Mouse (Mus musculus) embryonic facial prominence, embryonic 13.5 days (tissue): ENCODE measurements at regions not wholly inside any gene's neighbourhood (a gene's known extent, or its start where the extent isn't known, plus 50 kb on each side); places are given as distances from the start of the nearest gene placed in this dataset.
A peak's percentile ranks its signal among the peaks of the same experiment; 100 is the strongest.

Experiments used
- ATAC-seq: fragments of 200-750 bp; cut with Nextera tagmentation; 2 replicates; pipeline ENCODE4 v1.8.0; 2017; ENCODE audit warnings: low read depth; ENCODE audit not compliant: insufficient number of reproducible peaks, insufficient read depth, low FRiP score, low TSS enrichment
- H3K27ac ChIP-seq: fragments of 300-500 bp; sonication (generic); 2 replicates; pipeline ENCODE4 v1.5.1; 2015; ENCODE audit warnings: moderate library complexity, mild to moderate bottlenecking, inconsistent platforms
- H3K27me3 ChIP-seq: fragments of 300-500 bp; sonication (generic); 2 replicates; pipeline ENCODE4 v1.6.1; 2015; ENCODE audit warnings: mild to moderate bottlenecking, inconsistent platforms
- H3K36me3 ChIP-seq: fragments of 300-500 bp; sonication (generic); 2 replicates; pipeline ENCODE4 v1.6.1; 2015; ENCODE audit warnings: mild to moderate bottlenecking, inconsistent platforms
- H3K4me1 ChIP-seq: fragments of 300-500 bp; sonication (generic); 2 replicates; pipeline ENCODE4 v1.6.1; 2015; ENCODE audit warnings: inconsistent platforms
- H3K4me2 ChIP-seq: fragments of 300-500 bp; sonication (generic); 2 replicates; pipeline ENCODE4 v1.6.1; 2015; ENCODE audit warnings: moderate library complexity, mild to moderate bottlenecking, inconsistent platforms
- H3K4me3 ChIP-seq: fragments of 300-500 bp; sonication (generic); 2 replicates; pipeline ENCODE4 v1.5.1; 2015; ENCODE audit warnings: mild to moderate bottlenecking, inconsistent platforms
- H3K9ac ChIP-seq: fragments of 300-500 bp; sonication (generic); 2 replicates; pipeline ENCODE4 v1.6.1; 2015; ENCODE audit warnings: mild to moderate bottlenecking, inconsistent platforms
- H3K9me3 ChIP-seq: fragments of 300-500 bp; sonication (generic); 2 replicates; pipeline ENCODE4 v1.6.1; 2016; ENCODE audit warnings: inconsistent platforms
- WGBS: fragments of 180-500 bp; shearing (Covaris S2); methylation state at CpG from one replicate; pipeline ENCODE4 v1.1.7; 2015; ENCODE audit warnings: mixed read lengths; 5-methylcytosine and 5-hydroxymethylcytosine counted together

DNA sequence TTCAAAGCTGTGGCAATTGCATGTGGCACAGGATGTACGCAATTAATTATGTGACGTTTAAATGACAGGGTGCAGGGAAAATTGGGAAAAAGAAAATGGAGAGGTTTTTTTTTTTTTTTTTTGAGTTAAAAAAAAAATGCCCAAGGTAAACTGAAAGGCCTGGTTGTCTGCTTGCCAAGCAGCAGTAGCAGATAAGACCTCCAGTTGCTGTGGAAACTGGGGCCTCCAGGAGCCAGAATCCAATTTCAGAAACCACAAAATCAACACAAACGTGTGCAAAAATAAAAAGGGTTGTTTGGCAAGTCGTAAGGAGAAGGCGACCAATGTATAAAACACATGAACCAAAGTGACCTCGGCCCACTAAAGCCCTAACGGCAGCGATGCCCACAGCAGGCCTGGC lies 837.7 kb upstream of the Sox9 start:
- ATAC-seq, result no peak
- H3K9me3 ChIP-seq, result no peaks in the 10 kb centered on the region
- 53% methylated on average over 8 of the region's 8 CpGs for WGBS
- no peak overlapping the region for H3K9ac ChIP-seq
- H3K27me3 ChIP-seq, result no peaks in the 10 kb centered on the region; the same call in 1 of the 2 replicates
- H3K27ac ChIP-seq, result no peak overlapping the region; the same call in 1 of the 2 replicates
- peaks cover 14% of the 10 kb centered on the region for H3K4me1 ChIP-seq
- H3K36me3 ChIP-seq, result no peaks in the 10 kb centered on the region
- peak overlapping the region; percentile 3; the same call in 1 of the 2 replicates for H3K4me2 ChIP-seq
- no peak overlapping the region for H3K4me3 ChIP-seq

GRCm38 (mm10) chr11:111945806-111946205 lies 836.2 kb upstream of the Sox9 start:
- H3K4me3 ChIP-seq, result no peak overlapping the region
- no peak overlapping the region for H3K27ac ChIP-seq
- H3K9ac ChIP-seq, result no peak overlapping the region
- H3K4me2 ChIP-seq, result no peak overlapping the region
- H3K4me1 ChIP-seq, result peaks cover 14% of the 10 kb centered on the region
- H3K9me3 ChIP-seq, result no peaks in the 10 kb centered on the region
- H3K36me3 ChIP-seq, result no peaks in the 10 kb centered on the region
- H3K27me3 ChIP-seq, result no peaks in the 10 kb centered on the region; the same call in 1 of the 2 replicates
- no peak for ATAC-seq

DNA sequence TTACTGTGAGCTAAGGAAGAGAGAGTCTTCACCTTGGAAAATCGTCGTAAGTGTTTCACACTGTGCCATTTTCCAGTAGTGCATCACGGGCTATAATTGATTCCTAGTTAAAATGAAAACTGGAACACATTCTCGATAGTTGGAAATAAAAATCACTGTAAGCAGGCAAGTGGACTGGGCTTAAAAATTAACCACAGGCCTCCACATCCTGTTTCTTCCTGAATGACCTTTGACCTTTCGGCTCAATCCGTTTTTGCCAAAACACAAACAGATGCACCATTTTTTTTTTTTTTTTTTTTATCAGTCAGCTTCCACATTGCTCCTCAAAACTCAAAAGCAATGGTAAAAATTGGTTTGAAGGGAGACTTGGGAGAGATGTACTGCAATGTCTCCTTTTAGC lies 834.4 kb upstream of the Sox9 start:
- no peak overlapping the region for H3K9ac ChIP-seq
- no peak overlapping the region for H3K4me2 ChIP-seq
- peaks cover 14% of the 10 kb centered on the region for H3K4me1 ChIP-seq
- no peaks in the 10 kb centered on the region; the same call in 1 of the 2 replicates for H3K27me3 ChIP-seq
- no peak overlapping the region for H3K4me3 ChIP-seq
- WGBS, result 61% methylated on average over 6 of the region's 6 CpGs
- no peak for ATAC-seq
- H3K9me3 ChIP-seq, result no peaks in the 10 kb centered on the region
- no peaks in the 10 kb centered on the region for H3K36me3 ChIP-seq
- H3K27ac ChIP-seq, result no peak overlapping the region

GRCm38 (mm10) chr11:111953421-111953820 lies 828.6 kb upstream of the Sox9 start:
- H3K9ac ChIP-seq, result no peak overlapping the region
- H3K4me1 ChIP-seq, result peaks cover 13% of the 10 kb centered on the region
- no peaks in the 10 kb centered on the region; the same call in 1 of the 2 replicates for H3K27me3 ChIP-seq
- no peaks in the 10 kb centered on the region for H3K36me3 ChIP-seq
- H3K4me2 ChIP-seq, result no peak overlapping the region
- no peak overlapping the region for H3K4me3 ChIP-seq
- H3K9me3 ChIP-seq, result no peaks in the 10 kb centered on the region
- no peak for ATAC-seq
- no peak overlapping the region for H3K27ac ChIP-seq
- 61% methylated on average over 5 of the region's 5 CpGs for WGBS

GRCm38 (mm10) chr11:111957721-111958287 lies 824.2 kb upstream of the Sox9 start:
- Histone ChIP-seq H3K36me3 (no peaks in the 10 kb centered on the region), H3K4me2 (no peak overlapping the region), H3K9ac (no peak overlapping the region), H3K27me3 (no peaks in the 10 kb centered on the region), H3K9me3 (no peaks in the 10 kb centered on the region), H3K4me3 (no peak overlapping the region), H3K4me1 (peaks cover 13% of the 10 kb centered on the region), H3K27ac (peak overlapping the region; percentile 78)
- ATAC-seq, result no peak
- WGBS, result 36% methylated on average over 5 of the region's 5 CpGs

- Histone ChIP-seq H3K36me3 (no peaks in the 10 kb centered on the region), H3K27me3 (no peaks in the 10 kb centered on the region; the same call in 1 of the 2 replicates), H3K27ac (no peak overlapping the region), H3K4me3 (no peak overlapping the region), H3K9ac (no peak overlapping the region), H3K4me1 (peaks cover 13% of the 10 kb centered on the region), H3K9me3 (no peaks in the 10 kb centered on the region), H3K4me2 (no peak overlapping the region)
- 54% methylated on average over 10 of the region's 10 CpGs for WGBS
- no peak for ATAC-seq
These were observed 820.8 kb upstream of the Sox9 start for GRCm38 (mm10) chr11:111961047-111961837.

DNA sequence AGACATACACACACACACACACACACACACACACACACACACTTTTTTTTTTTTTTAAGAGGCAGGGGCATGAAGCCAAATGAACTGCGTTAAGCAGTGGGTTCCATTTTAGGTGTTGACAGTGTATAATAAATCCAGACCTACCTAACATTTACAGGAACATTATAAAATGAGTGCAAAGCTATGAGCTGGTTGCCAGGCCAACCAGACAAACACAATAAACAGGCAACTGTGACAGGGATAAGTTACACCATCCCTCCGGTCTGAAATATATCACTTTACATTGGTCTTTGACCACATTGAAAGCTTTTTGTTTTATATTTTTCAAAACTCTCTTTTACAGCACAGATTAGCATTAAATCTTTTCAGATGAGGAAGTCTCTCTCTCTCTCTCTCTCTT lies 820.2 kb upstream of the Sox9 start:
- no peak overlapping the region for H3K9ac ChIP-seq
- 43% methylated on average over 2 of the region's 2 CpGs for WGBS
- H3K27me3 ChIP-seq, result no peaks in the 10 kb centered on the region; the same call in 1 of the 2 replicates
- no peak overlapping the region for H3K4me2 ChIP-seq
- no peaks in the 10 kb centered on the region for H3K9me3 ChIP-seq
- no peak for ATAC-seq
- H3K36me3 ChIP-seq, result no peaks in the 10 kb centered on the region
- H3K4me1 ChIP-seq, result peaks cover 13% of the 10 kb centered on the region
- no peak overlapping the region for H3K4me3 ChIP-seq
- no peak overlapping the region for H3K27ac ChIP-seq

DNA sequence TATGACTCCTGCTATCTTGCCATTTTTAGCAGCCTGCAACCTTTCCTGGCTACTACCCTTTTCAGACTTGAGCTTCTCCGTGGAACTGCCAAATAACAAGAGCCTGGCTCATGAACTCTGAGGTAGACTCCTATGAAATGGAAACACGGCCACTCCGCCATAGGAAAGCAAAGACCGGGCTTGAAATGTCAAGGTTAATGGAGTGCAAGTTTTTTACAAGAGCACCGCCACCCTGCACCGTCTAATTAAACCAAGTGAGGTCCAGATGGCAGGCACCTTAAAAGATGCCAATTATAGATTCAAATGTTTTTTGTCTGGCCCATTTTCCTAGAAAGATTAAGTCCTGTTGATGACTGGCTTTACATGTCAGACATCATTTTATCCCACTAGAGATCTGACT lies 818.0 kb upstream of the Sox9 start:
- Histone ChIP-seq H3K4me3 (no peak overlapping the region), H3K27me3 (no peaks in the 10 kb centered on the region; the same call in 1 of the 2 replicates), H3K9me3 (no peaks in the 10 kb centered on the region), H3K27ac (no peak overlapping the region), H3K4me2 (no peak overlapping the region), H3K36me3 (no peaks in the 10 kb centered on the region), H3K9ac (no peak overlapping the region), H3K4me1 (no peaks in the 10 kb centered on the region)
- ATAC-seq, result no peak
- 70% methylated on average over 6 of the region's 6 CpGs for WGBS

DNA sequence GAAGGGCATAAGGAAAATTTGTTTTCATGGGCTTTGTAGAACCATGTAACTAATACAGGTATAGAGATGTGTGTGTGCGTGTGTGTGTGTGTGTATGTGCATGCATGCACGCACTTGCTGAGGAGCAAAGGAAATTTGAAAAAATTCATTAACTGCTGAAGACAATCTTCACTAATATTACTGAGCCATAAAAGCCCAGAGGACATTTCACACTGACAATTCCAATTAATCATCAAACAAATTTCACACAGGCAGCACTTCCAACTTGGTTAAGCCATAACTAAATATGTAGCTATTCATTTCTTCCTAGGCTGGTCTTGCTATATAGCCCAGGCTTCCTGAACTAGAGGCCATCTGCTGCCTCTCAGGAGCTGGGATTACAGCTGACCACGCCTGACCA lies 815.6 kb upstream of the Sox9 start:
- no peaks in the 10 kb centered on the region; the same call in 1 of the 2 replicates for H3K27me3 ChIP-seq
- no peaks in the 10 kb centered on the region for H3K4me1 ChIP-seq
- H3K27ac ChIP-seq, result no peak overlapping the region
- no peak for ATAC-seq
- H3K4me2 ChIP-seq, result no peak overlapping the region
- 86% methylated on average over 3 of the region's 3 CpGs for WGBS
- H3K36me3 ChIP-seq, result no peaks in the 10 kb centered on the region
- H3K9me3 ChIP-seq, result no peaks in the 10 kb centered on the region
- H3K9ac ChIP-seq, result no peak overlapping the region
- no peak overlapping the region for H3K4me3 ChIP-seq

GRCm38 (mm10) chr11:111971001-111971400 lies 811.0 kb upstream of the Sox9 start:
- Histone ChIP-seq H3K36me3 (no peaks in the 10 kb centered on the region), H3K9me3 (no peaks in the 10 kb centered on the region), H3K27me3 (no peaks in the 10 kb centered on the region), H3K4me2 (no peak overlapping the region), H3K4me3 (no peak overlapping the region), H3K27ac (no peak overlapping the region), H3K9ac (no peak overlapping the region), H3K4me1 (no peaks in the 10 kb centered on the region)
- ATAC-seq, result no peak
- WGBS, result 68% methylated on average over 4 of the region's 4 CpGs

DNA sequence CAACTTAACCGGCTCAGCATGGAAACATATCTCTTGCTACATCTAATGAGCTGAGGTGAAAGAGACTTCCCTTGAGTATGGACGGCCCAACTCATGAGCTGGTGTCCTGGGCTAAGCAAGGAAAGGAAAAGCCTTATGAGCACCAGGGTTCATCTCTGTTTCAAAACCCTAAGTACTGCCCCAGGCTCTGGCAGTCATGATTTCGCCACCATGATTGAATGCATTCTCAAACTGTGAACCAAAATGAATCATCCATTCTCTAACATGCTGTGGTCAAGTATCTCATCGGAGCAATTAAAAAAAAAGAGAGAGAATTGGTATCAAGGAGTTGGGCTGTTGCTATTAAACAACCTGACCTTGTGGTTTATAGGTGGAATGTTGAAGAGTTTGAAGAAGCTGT lies 803.4 kb upstream of the Sox9 start:
- H3K4me2 ChIP-seq, result no peak overlapping the region
- ATAC-seq, result no peak

GRCm38 (mm10) chr11:111996395-111996794 lies 785.6 kb upstream of the Sox9 start:
- Histone ChIP-seq H3K4me2 (no peak overlapping the region), H3K27me3 (no peaks in the 10 kb centered on the region), H3K9me3 (no peaks in the 10 kb centered on the region), H3K27ac (no peak overlapping the region), H3K4me1 (peaks cover 20% of the 10 kb centered on the region; the same call in 1 of the 2 replicates), H3K36me3 (no peaks in the 10 kb centered on the region), H3K4me3 (no peak overlapping the region), H3K9ac (no peak overlapping the region)
- ATAC-seq, result no peak
- WGBS, result 60% methylated on average over 4 of the region's 4 CpGs

More for the DNA sequence above, 803.4 kb upstream of the Sox9 start:
- 76% methylated on average over 4 of the region's 4 CpGs for WGBS
- H3K27me3 ChIP-seq, result no peaks in the 10 kb centered on the region
- no peak overlapping the region for H3K9ac ChIP-seq
- H3K4me1 ChIP-seq, result no peaks in the 10 kb centered on the region
- no peaks in the 10 kb centered on the region for H3K36me3 ChIP-seq
- H3K27ac ChIP-seq, result no peak overlapping the region
- H3K9me3 ChIP-seq, result no peaks in the 10 kb centered on the region
- no peak overlapping the region for H3K4me3 ChIP-seq
